Mouse (Mus musculus) brown adipose tissue, adult 24 weeks (tissue): ENCODE results near the gene Cyren. TPM values are rescaled to one million over a fixed set of nuclear protein-coding genes. Genes with fewer than 3 reads are reported as not detected.
A peak's percentile ranks its signal among the peaks of the same experiment; 100 is the strongest.

ENCODE experiments used
- H3K27ac ChIP-seq: fragments of 200-500 bp; replicated peaks from 2 replicates; pipeline ENCODE4 v1.5.1; 2012; ENCODE audit warnings: low read depth, mild to moderate bottlenecking, low read length
- H3K4me1 ChIP-seq: fragments of 200-500 bp; 2 replicates; pipeline ENCODE4 v1.6.1; 2012; ENCODE audit warnings: low read length, mixed read lengths; ENCODE audit not compliant: control insufficient read depth, insufficient read depth, insufficient read length
- H3K4me3 ChIP-seq: fragments of 200-500 bp; 2 replicates; pipeline ENCODE4 v1.5.1; 2012; ENCODE audit warnings: low read depth, mild to moderate bottlenecking, low read length, moderate library complexity; ENCODE audit not compliant: insufficient read depth
- polyA plus RNA-seq: library from polyadenylated mRNA; stranded (reverse); fragments of >200 nt; gene quantifications from 2 replicates; pipeline ENCODE4 v1.2.4, GENCODE M21; 2012; ENCODE audit not compliant: missing spikeins, insufficient read depth, insufficient read length

Cyren gene
- polyA plus RNA-seq, 1 experiment, result 3.3 TPM

DNA sequence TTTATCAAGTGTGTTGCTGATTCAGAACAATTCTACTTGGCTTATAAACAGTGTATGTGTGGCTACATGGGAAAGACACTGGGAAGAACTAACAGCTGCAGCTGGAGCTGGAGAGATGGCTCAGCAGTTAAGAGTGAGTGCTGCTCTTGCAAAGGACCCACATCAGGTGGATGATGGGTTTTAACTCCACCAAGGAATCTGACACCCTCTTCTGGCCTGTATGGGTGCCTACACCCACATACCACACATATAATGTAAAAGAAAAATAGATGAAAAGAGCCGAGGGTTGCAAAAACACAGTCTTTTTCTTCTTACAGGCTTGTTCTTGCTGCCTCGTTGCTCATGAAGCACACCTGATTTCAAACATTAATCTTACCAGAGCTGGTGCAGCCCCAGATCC, 28.3 kb upstream of the Cyren start:
- Histone ChIP-seq H3K27ac (0 out of 2 replicates have a peak overlapping the region, but pooled peaks have one; percentile 11), H3K4me1 (peaks cover 10% of the 10 kb centered on the region), H3K4me3 (no peak overlapping the region)

- no peak overlapping the region for H3K27ac ChIP-seq
- H3K4me1 ChIP-seq, result peaks cover 10% of the 10 kb centered on the region
- H3K4me3 ChIP-seq, result no peak overlapping the region
These were observed 26.5 kb upstream of the Cyren start for GRCm38 (mm10) chr6:34904361-34904760.

DNA sequence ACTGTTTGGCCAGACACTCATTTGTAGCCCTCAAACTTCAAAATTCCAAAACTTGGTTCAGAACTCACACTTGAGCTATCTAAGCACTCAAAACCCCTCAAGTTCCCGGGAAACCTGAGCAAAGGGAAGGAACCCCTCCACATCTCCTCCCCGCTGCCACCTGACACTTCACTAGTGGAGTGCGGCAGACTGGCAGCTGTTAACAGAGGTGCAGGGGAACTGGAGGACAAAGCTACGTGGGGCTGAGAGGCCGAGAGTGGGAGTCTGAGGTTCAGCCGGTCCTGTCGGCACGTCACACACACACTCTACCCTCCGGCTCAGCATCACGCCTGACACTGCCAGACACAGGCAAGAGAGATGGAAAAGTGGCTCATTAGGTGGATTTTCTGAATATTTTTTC, 26.0 kb upstream of the Cyren start:
- Histone ChIP-seq H3K27ac (no peak overlapping the region), H3K4me3 (no peak overlapping the region), H3K4me1 (peaks cover 10% of the 10 kb centered on the region)

DNA sequence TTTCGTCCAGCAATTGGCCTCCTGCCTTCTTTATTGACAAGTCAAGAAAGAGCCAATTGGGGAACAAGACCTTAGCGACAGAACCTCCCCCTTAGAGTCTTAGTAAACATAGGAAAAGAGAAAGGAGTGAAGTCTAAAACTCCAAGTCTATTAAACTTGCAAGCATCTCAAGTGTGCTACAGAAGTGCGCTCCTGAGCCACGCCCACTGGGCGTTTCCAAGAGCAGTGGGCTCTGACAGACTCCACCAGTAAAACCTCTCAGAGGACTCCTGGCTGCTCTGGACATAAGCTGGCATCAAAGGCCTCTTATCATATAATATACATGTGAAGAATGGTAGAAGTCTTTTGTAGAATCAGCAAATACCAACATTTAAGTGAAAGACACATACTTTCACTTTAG, 25.6 kb upstream of the Cyren start:
- peaks cover 10% of the 10 kb centered on the region for H3K4me1 ChIP-seq
- H3K27ac ChIP-seq, result no peak overlapping the region

GRCm38 (mm10) chr6:34902578-34902977, 24.7 kb upstream of the Cyren start:
- H3K4me3 ChIP-seq, result no peak overlapping the region
- no peak overlapping the region; the same call in 1 of the 2 replicates for H3K27ac ChIP-seq
- peaks cover 3% of the 10 kb centered on the region for H3K4me1 ChIP-seq

More for the DNA sequence above, 25.6 kb upstream of the Cyren start:
- no peak overlapping the region for H3K4me3 ChIP-seq

DNA sequence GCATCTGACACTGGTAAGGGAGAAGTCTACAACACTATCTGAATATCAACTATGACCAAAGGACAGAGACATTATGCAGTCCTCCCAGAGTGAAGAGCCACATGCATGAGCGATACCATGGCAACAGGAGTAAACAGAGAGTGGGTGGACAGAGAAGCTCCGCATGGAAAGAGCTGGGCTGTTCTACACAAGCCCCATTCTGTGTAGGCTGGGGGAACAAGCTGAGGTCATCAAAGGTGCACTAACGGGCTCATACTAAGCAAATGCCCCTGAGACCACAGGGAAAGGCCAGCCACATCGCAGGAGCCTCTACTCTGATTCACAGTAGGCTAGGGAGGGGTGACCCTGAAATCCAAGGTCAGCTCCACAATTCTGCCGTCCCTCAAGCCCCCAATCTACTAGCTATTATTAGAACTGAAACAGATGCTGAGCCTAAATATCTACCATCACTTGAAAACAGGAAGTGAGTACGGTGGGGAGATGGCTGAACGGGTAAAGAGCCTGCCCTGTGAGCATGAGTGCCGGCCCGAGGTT, 24.1 kb upstream of the Cyren start:
- no peak overlapping the region for H3K4me3 ChIP-seq
- no peaks in the 10 kb centered on the region for H3K4me1 ChIP-seq
- no peak overlapping the region; the same call in 1 of the 2 replicates for H3K27ac ChIP-seq

GRCm38 (mm10) chr6:34900990-34901389, 23.1 kb upstream of the Cyren start:
- Histone ChIP-seq H3K4me1 (no peaks in the 10 kb centered on the region), H3K27ac (no peak overlapping the region), H3K4me3 (no peak overlapping the region)

DNA sequence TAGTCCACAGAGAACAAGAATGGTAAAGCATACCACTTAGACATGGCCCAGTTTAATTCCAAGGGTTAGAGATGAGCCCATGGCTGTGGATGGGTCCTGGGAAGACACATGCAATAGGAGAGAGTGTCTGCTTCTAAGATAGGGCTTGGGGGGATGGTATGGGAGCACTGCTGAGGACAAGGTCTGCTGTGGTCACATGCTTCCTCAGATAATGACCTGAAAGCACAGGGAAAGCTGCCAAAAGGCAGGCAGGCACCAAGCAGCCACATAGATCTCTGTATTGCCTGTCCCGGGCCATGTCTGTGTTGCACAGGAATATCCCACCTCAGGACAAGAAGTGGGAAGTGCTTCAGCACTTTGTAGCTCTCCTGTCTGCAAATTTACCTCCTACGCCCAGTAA, 21.3 kb upstream of the Cyren start:
- H3K4me1 ChIP-seq, result no peaks in the 10 kb centered on the region
- H3K27ac ChIP-seq, result no peak overlapping the region
- H3K4me3 ChIP-seq, result no peak overlapping the region

DNA sequence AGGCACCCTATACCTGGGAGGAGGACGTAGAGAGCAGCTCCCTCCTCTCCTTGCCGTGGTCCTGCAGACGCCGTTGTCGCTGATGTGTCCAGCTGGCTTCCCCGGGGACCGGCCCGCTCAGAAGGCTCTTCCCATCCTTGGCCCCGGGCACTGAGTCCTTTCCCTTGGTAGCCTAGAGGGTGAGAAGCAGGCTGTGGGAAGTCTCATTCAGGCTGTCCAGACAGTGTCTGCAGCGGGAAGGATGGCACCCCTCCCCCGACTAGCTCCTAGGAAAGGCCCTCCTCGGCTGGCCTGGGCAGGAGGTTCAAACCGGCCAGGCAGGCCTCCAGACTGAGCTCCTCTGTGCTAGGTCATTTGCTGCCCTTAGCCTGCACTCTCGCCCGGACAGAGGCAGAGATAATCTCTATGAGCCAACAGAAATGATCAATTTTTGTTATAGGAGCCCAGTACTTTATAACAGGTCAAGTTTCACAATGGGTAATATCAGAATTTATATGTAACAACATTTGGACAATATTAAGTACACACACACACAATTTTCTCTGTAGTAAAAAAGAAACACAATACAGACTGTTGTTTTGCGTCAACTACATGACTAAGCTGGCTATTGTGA, 18.4 kb upstream of the Cyren start:
- H3K4me3 ChIP-seq, result no peak overlapping the region
- H3K4me1 ChIP-seq, result no peaks in the 10 kb centered on the region
- H3K27ac ChIP-seq, result no peak overlapping the region

DNA sequence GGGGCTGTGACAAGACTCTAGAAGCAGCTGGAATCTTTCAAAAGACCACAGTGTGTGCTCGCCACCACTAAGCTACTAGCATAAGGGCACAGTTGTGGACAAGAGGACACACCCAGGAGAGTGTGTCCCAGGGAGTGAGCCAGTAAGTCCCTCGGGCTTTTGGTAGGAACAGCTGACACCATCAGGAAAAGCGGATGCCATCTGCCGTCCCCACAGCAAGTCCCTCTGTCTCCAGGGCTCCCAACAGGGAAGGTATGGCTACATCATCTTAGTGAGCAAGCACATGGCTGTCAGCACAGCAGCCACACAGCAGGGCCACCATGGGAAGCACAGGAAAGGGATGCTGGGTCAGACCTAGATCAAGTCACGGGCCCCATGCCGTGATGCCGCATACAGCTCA, 17.7 kb upstream of the Cyren start:
- Histone ChIP-seq H3K4me3 (no peak overlapping the region), H3K4me1 (no peaks in the 10 kb centered on the region), H3K27ac (no peak overlapping the region)

DNA sequence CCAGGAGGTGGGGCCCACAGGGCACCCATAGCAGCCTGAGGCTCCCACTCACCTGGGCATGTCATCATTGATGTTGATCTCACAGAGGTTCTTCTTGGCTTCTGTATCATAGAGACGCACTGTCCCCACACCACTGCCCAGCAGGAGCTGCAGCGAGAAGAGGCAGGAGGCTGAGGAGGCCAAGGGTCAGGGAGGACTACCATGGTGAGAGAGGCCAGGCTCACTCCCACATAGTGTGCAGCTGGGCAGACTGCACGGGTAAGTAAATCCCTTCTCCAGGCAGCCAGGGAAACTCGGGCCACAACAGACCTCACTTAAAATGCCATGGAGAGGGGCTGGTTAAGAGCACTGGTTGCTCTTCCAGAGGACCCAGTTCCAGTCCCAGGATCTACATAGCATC, 11.3 kb upstream of the Cyren start:
- H3K27ac ChIP-seq, result no peak overlapping the region
- no peak overlapping the region for H3K4me3 ChIP-seq
- no peaks in the 10 kb centered on the region for H3K4me1 ChIP-seq

DNA sequence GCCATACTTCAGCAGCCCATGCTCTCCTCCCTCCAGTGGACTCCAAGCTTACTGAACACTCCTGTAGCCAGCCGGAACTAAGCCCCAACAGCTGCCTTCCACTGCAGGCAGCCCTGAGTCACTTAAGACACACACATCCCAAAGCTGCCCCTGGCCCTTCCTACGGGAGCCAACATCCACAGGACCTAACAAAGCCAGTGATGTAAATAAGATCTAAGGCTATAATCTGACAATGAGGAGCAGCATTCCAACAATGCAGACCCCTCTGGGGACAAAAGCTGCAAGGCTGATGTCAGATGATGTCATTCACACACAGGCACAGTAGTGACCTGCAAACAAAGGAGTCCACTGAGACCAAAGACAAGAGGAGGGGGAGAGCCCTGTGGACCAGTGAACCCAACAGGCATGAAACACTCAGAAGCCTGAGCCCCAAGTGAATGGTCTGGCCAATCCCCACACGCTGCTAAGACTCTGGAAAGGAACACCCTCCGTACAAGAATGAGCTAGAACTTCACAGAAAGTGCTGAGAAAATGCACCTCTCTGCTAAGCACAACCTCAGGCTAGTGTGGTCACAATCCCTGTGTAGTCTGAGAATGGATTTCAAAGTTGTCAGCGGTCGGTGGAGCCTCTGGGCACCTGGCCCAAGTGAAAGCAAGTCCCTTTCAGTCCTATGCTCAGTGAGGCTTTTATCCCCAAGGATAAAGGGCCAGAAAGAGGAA, 9.4 kb upstream of the Cyren start:
- H3K27ac ChIP-seq, result no peak overlapping the region
- no peaks in the 10 kb centered on the region for H3K4me1 ChIP-seq
- H3K4me3 ChIP-seq, result no peak overlapping the region

DNA sequence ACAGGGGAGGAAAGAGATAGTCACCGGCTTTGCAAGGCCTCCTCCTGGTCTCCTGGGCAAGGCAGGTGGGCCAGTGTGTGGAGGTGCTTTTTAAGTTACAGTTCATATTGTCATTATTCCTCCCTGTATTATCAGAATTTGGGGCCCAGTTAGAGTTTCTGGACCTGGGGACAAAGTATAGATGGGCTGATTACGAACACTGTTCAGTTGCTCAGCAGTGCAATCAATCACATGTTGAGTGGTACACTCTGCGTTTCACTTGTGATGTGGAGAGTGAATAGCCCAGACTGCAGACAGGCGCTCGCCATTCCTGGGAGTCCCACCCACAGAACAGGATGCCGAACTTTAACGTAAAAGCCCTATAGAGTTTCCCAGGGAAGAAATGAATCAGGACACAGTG, 6.9 kb upstream of the Cyren start:
- Histone ChIP-seq H3K4me1 (no peaks in the 10 kb centered on the region), H3K27ac (no peak overlapping the region), H3K4me3 (no peak overlapping the region)

- no peak overlapping the region for H3K4me3 ChIP-seq
These were observed 2.1 kb upstream of the Cyren start for GRCm38 (mm10) chr6:34879911-34880475.

GRCm38 (mm10) chr6:34879101-34879740, 1.4 kb upstream of the Cyren start:
- Histone ChIP-seq H3K4me1 (peaks cover 24% of the 10 kb centered on the region), H3K4me3 (no peak overlapping the region), H3K27ac (no peak overlapping the region)

More at GRCm38 (mm10) chr6:34879911-34880475, 2.1 kb upstream of the Cyren start:
- H3K4me1 ChIP-seq, result peaks cover 19% of the 10 kb centered on the region
- H3K27ac ChIP-seq, result no peak overlapping the region
